8 mouse cellular contexts compared by ENCODE assay signal in the genomic region with DNA sequence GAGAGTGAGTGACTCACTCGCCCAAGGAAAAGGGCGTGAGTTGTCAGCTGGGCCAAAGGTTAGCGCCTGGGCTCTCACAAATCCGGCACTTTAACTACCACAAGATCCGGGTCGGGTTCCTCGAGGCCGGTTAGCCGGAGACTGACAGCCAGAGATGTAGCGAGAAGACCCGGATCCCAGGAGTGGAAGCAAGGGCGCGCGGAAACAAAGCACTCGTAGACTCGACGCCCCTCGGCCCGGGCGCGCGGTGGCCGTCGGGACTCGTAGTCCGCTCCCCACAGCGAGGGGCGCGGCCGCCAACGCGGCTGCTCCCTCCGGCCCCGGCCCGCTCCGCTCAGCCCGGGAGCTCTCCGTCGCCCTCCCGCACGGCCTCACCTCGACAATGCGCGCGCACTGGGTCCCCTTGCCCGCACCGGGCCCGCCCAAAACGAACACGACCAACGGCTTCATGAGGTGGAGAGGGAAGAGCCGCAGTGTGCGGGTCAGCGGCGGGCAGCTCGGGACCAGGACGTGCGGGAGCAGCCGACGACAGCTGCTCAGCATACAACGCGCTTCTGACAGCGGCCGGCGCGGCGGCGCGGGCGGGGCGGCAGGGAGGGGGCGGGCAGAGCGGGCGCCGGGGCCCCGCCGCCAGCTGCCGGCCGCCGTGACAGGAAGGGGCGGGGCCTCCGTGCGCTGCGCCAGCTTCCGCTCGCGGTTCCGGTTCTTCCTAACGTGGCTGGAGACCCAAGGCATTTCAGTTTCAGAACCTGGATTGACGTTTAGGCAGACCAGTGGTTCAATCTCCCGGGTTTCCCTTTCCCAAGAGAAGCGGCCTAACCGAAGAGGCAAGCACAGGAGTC. TPM values are rescaled to one million over a fixed set of nuclear protein-coding genes. Genes with fewer than 3 reads are reported as not detected.
DNase-seq lines count a peak whose midpoint lies in the region; ATAC-seq and TF ChIP-seq lines count a peak whose summit lies in the region.

A gene (minus strand): TSS at position 651 of the 842 bp plus-strand sequence.

- TF ChIP-seq CTCF in E14TG2a.4 (conservative IDR thresholded peaks at IDR 0.05; ENCODE audit: low read length), result no peak

- peak within 1 kb of the TSS; percentile 94 for H3K9ac ChIP-seq in forebrain, embryonic 12.5 days
- H3K9ac ChIP-seq in heart, embryonic 16.5 days (ENCODE audit: low read length), result peak within 1 kb of the TSS; percentile 98
- peak within 1 kb of the TSS; percentile 95 for H3K9ac ChIP-seq in liver, embryonic 13.5 days
- peak within 1 kb of the TSS; percentile 87 for H3K9ac ChIP-seq in stomach, embryonic 15.5 days

- no peaks in the 10 kb centered on the region for H3K9me3 ChIP-seq in E14TG2a.4 (ENCODE audit: low read length)
- H3K9me3 ChIP-seq in forebrain, embryonic 12.5 days, result no peaks in the 10 kb centered on the region
- no peaks in the 10 kb centered on the region for H3K9me3 ChIP-seq in heart, embryonic 16.5 days (replicated peaks; ENCODE audit: control insufficient read depth, low read length)
- no peaks in the 10 kb centered on the region for H3K9me3 ChIP-seq in liver, embryonic 13.5 days (replicated peaks)
- no peaks in the 10 kb centered on the region for H3K9me3 ChIP-seq in stomach, embryonic 15.5 days

- under 1% methylated on average over 87 of the region's 93 CpGs for WGBS in forebrain, embryonic 12.5 days
- WGBS in heart, embryonic 16.5 days, result under 1% methylated on average over 88 of the region's 93 CpGs
- under 1% methylated on average over 81 of the region's 93 CpGs for WGBS in liver, embryonic 13.5 days (ENCODE audit: insufficient replicate concordance)
- under 1% methylated on average over 67 of the region's 93 CpGs for WGBS in stomach, embryonic 15.5 days

- DNase-seq in c-Kit-positive CD71-positive TER-119-negative erythroid progenitor cells, embryonic 14.5 days (ENCODE audit: low read depth), result peak; percentile 56
- DNase-seq in kidney, postnatal 25 days, result peak; percentile 89 to 94
- peak; percentile 75 for DNase-seq in liver, embryonic 13.5 days
- peak; percentile 85 for DNase-seq in neural tube, embryonic 10.5 days (ENCODE audit: extremely low spot score, low spot score)

- peak within 1 kb of the TSS; percentile 70 for H3K4me2 ChIP-seq in forebrain, embryonic 12.5 days
- peak within 1 kb of the TSS; percentile 93 for H3K4me2 ChIP-seq in heart, embryonic 16.5 days (ENCODE audit: low read depth, low read length)
- H3K4me2 ChIP-seq in liver, embryonic 13.5 days, result peak within 1 kb of the TSS; percentile 80
- peak within 1 kb of the TSS; percentile 67 for H3K4me2 ChIP-seq in stomach, embryonic 15.5 days

- peak; percentile 97 for ATAC-seq in forebrain, embryonic 12.5 days (ENCODE audit: low FRiP score)
- peak; percentile 94 for ATAC-seq in heart, embryonic 16.5 days (replicated peaks; ENCODE audit: extremely low read depth, insufficient read depth, low FRiP score)
- peak; percentile 93 for ATAC-seq in liver, embryonic 13.5 days (ENCODE audit: low read depth)
- ATAC-seq in stomach, embryonic 15.5 days (ENCODE audit: insufficient read depth, low FRiP score, low read depth), result peak; percentile 95

- peak within 1 kb of the TSS; percentile 100 for H3K27ac ChIP-seq in forebrain, embryonic 12.5 days
- peak within 1 kb of the TSS; percentile 100 for H3K27ac ChIP-seq in heart, embryonic 16.5 days (ENCODE audit: low read length)
- H3K27ac ChIP-seq in liver, embryonic 13.5 days, result peak within 1 kb of the TSS; percentile 99
- peak within 1 kb of the TSS; percentile 100 for H3K27ac ChIP-seq in stomach, embryonic 15.5 days

- peaks cover 20% of the 10 kb centered on the region for H3K4me1 ChIP-seq in E14TG2a.4 (replicated peaks; ENCODE audit: low read depth, low read length)
- H3K4me1 ChIP-seq in forebrain, embryonic 12.5 days, result peaks cover 16% of the 10 kb centered on the region
- peaks cover 12% of the 10 kb centered on the region for H3K4me1 ChIP-seq in heart, embryonic 16.5 days (ENCODE audit: control insufficient read depth, insufficient read depth, low read length)
- peaks cover 35% of the 10 kb centered on the region for H3K4me1 ChIP-seq in liver, embryonic 13.5 days (replicated peaks)
- H3K4me1 ChIP-seq in stomach, embryonic 15.5 days, result no peaks in the 10 kb centered on the region; the same call in 1 of the 2 replicates

- peak within 1 kb of the TSS; percentile 94 for H3K4me3 ChIP-seq in E14TG2a.4 (replicated peaks; ENCODE audit: low read length)
- peak within 1 kb of the TSS; percentile 85 for H3K4me3 ChIP-seq in forebrain, embryonic 12.5 days (replicated peaks)
- H3K4me3 ChIP-seq in heart, embryonic 16.5 days (ENCODE audit: low read length), result peak within 1 kb of the TSS; percentile 94
- H3K4me3 ChIP-seq in liver, embryonic 13.5 days (replicated peaks), result peak within 1 kb of the TSS; percentile 92
- peak within 1 kb of the TSS; percentile 90 for H3K4me3 ChIP-seq in stomach, embryonic 15.5 days (replicated peaks)

- H3K27me3 ChIP-seq in E14TG2a.4 (ENCODE audit: insufficient read depth, low read length), result no peaks in the 10 kb centered on the region
- no peaks in the 10 kb centered on the region for H3K27me3 ChIP-seq in forebrain, embryonic 12.5 days
- H3K27me3 ChIP-seq in heart, embryonic 16.5 days (ENCODE audit: control insufficient read depth, insufficient read depth, low read length), result no peaks in the 10 kb centered on the region
- H3K27me3 ChIP-seq in liver, embryonic 13.5 days, result no peaks in the 10 kb centered on the region
- peaks cover 2% of the 10 kb centered on the region; the same call in 1 of the 2 replicates for H3K27me3 ChIP-seq in stomach, embryonic 15.5 days (replicated peaks)

- H3K36me3 ChIP-seq in E14TG2a.4 (ENCODE audit: insufficient read depth, low read length), result peaks cover 9% of the 10 kb centered on the region; the same call in 1 of the 2 replicates
- no peaks in the 10 kb centered on the region for H3K36me3 ChIP-seq in forebrain, embryonic 12.5 days (replicated peaks)
- H3K36me3 ChIP-seq in heart, embryonic 16.5 days (ENCODE audit: control insufficient read depth, insufficient read depth), result no peaks in the 10 kb centered on the region
- H3K36me3 ChIP-seq in liver, embryonic 13.5 days, result no peaks in the 10 kb centered on the region
- H3K36me3 ChIP-seq in stomach, embryonic 15.5 days, result no peaks in the 10 kb centered on the region

RNA-seq across cellular contexts. Expression of the gene that starts here (rescaled TPM):
- polyA plus RNA-seq in forebrain, embryonic 12.5 days (2016; fragmentation: Nextera tagmentation; extraction: Ambion mirVana), result 123 and 129 TPM in 2 replicates
- polyA plus RNA-seq in heart, embryonic 16.5 days (2015; fragmentation: Nextera tagmentation; extraction: Ambion mirVana), result 57.2 and 61.6 TPM in 2 replicates
- polyA plus RNA-seq in liver, embryonic 13.5 days (2015; fragmentation: Nextera tagmentation; extraction: Ambion mirVana), result 72.8 and 90.4 TPM in 2 replicates
- polyA plus RNA-seq in stomach, embryonic 15.5 days (2015; fragmentation: Nextera tagmentation; extraction: Ambion mirVana), result 117 and 122 TPM in 2 replicates

Comparison
In these comparisons a context has a peak if more than half of its experiments do, and no peak if none do; other contexts are left out.
1. Peak in every context shown above with its lines: DNase-seq, ATAC-seq, H3K4me3 ChIP-seq and H3K27ac ChIP-seq.